Mouse (Mus musculus) B cell, adult (primary cell): Measurements from ENCODE around the gene Ercc4. TPM values are rescaled to one million over a fixed set of nuclear protein-coding genes. Genes with fewer than 3 reads are reported as not detected.

Experiments used
- total RNA-seq: library from RNA; stranded (reverse); gene quantifications from 4 replicates; pipeline ENCODE4 v1.2.4, GENCODE M21; 2023; ENCODE audit not compliant: inconsistent age

Ercc4 gene
- 37.6 to 38.6 TPM (median 37.8 TPM) in 4 replicates for total RNA-seq

GRCm38 (mm10) chr16:13109156-13109989, at the start of gene Ercc4:
Gene Ercc4 (plus strand): TSS chr16:13109684.

Other genes starting within 250 kb of the Ercc4 start
- 25.5 to 31.3 TPM (median 29.2 TPM) in 4 replicates for gene Mrtfb, start 146.8 kb downstream of the Ercc4 start, total RNA-seq